Mouse (Mus musculus): ENCODE results near the gene Iqcn.

Iqcn gene

GRCm38 (mm10) chr8:70755661-70756475 is 52.6 kb downstream of the Iqcn start:
- peak; percentile 22 for DNase-seq (ENCODE audit: low spot score)

- DNase-seq (ENCODE audit: low spot score) = peak; percentile 11
Measured at GRCm38 (mm10) chr8:70756476-70757040, 53.3 kb downstream of the Iqcn start.

- DNase-seq (ENCODE audit: low spot score) = no peak
Measured at GRCm38 (mm10) chr8:70757523-70758307, 54.5 kb downstream of the Iqcn start.

GRCm38 (mm10) chr8:70758308-70758615 is 55.0 kb downstream of the Iqcn start:
- DNase-seq (ENCODE audit: low spot score) = no peak

GRCm38 (mm10) chr8:70758616-70759561 is 55.6 kb downstream of the Iqcn start:
- no peak for DNase-seq (ENCODE audit: low spot score)

GRCm38 (mm10) chr8:70760350-70760749 is 57.1 kb downstream of the Iqcn start:
- DNase-seq (ENCODE audit: low spot score) = peak; percentile 56

GRCm38 (mm10) chr8:70760775-70761406 is 57.6 kb downstream of the Iqcn start, which contains the start of gene Mpv17l2:
Gene Mpv17l2 (minus strand): TSS chr8:70760946.
- DNase-seq (ENCODE audit: low spot score) = peak; percentile 97

GRCm38 (mm10) chr8:70762118-70762517 is 58.9 kb downstream of the Iqcn start:
- DNase-seq (ENCODE audit: low spot score) = no peak

GRCm38 (mm10) chr8:70763354-70763753 is 60.1 kb downstream of the Iqcn start:
- no peak for DNase-seq (ENCODE audit: low spot score)

GRCm38 (mm10) chr8:70764026-70764425 is 60.8 kb downstream of the Iqcn start:
- DNase-seq (ENCODE audit: low spot score) = no peak

- DNase-seq (ENCODE audit: low spot score) = no peak
Measured at GRCm38 (mm10) chr8:70764676-70765075, 61.4 kb downstream of the Iqcn start.

GRCm38 (mm10) chr8:70765329-70765728 is 62.1 kb downstream of the Iqcn start:
- DNase-seq (ENCODE audit: low spot score) = no peak

GRCm38 (mm10) chr8:70765838-70766570 is 62.7 kb downstream of the Iqcn start:
- no peak for DNase-seq (ENCODE audit: low spot score)

GRCm38 (mm10) chr8:70766571-70767440 is 63.5 kb downstream of the Iqcn start:
- no peak for DNase-seq (ENCODE audit: low spot score)

All from layer of hippocampus, adult 11-12 months (tissue).